Mouse (Mus musculus): Measurements from ENCODE around the gene Arhgef3.

DNA sequence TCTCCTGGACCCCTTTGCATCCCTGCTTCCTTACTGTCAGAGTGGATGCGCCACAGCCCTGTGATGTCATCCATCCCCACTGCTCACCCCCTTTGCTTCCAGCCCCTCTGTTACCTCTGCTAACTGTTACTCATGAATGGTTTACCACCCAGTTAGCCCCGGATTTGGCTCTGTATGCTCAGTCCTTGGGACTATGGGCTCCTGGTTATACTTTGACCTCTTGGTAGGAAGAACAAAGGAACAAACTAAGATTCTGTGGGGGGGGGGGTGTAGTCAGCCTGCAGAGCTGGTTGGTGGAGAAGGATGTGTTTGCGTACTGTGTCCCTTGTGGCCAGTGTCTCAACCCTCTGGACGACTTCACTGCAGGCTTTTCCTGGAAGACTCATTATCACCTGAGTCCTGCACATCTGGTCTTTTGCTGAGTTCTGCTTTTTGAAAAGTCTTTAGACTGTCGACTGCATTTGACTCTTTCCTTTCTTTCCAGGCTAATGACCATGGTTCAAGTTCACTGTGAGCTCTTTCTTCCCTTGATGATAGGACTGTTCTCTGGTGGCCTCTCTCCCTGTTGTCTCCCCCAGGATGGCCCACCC is 250.1 kb downstream of the Arhgef3 start:
- TF ChIP-seq CTCF (IDR thresholded peaks at IDR 0.05; ENCODE audit: low read depth, low read length), result no peak
- no peak for TF ChIP-seq POLR2AphosphoS5 (IDR thresholded peaks at IDR 0.05; ENCODE audit: insufficient replicate concordance, low read depth, low read length)

Measured in G1E (cell line).